Mouse (Mus musculus): ENCODE measurements around the gene Ces1f. TPM values are rescaled to one million over a fixed set of nuclear protein-coding genes. Genes with fewer than 3 reads are reported as not detected.

Ces1f gene
- total RNA-seq, 2 experiments from 2014 or later: not detected

DNA sequence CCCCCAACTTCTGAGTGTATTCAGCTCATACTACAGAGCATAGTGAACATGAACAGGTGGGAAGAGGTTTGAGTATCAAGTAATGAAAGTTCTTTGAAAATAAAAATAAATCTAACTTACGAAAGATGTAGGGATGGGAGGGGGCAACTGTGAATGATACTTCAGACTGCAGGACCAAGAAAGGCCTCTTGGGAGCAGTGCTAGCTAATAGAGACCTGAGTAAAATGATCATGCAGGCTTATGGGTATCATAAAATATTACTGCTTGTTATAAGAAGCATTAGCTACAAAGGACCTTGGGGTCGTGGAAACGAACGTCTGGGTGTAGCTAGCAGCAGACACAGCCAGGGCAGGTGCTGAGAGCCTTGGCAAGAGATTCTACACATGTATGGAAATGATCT is 61.7 kb downstream of the Ces1f start:
- DNase-seq (ENCODE audit: low spot score in 2 of 2): no peak
- intact Hi-C loops (cut with DNase I): loop anchor here (2.0 kb wide), 1 partner anchor 181 kb away; no protein-coding TSS in a partner anchor

DNA sequence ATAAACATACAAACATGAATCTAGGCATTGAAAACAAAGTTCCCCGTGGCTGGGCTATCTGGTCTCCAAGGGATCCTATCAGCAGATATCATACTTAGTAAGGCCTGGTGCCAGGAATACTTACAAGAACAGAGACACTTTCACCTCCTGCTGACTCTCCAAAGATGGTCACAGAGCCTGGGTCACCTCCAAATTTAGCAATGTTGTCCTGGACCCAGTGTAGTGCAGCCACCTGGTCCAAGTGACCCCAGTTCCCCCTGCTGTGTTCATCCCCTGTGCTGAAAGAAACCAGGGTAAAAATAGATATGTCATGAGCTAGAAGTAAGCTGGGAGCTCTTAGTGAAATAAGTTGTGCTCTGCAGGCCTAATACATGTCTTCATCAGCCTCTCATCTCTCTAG is 62.2 kb downstream of the Ces1f start:
- intact Hi-C loops (cut with DNase I): no loop called here

GRCm38 (mm10) chr8:93211091-93211490 is 68.5 kb downstream of the Ces1f start:
- DNase-seq (ENCODE audit: low spot score in 2 of 2): no peak
- intact Hi-C loops (cut with DNase I): no loop called here

More for the DNA sequence above, 62.2 kb downstream of the Ces1f start:
- no peak for DNase-seq (ENCODE audit: low spot score in 2 of 2)

Other genes starting within 250 kb of the Ces1f start
- gene Ces1a, start 231.6 kb downstream of the Ces1f start, total RNA-seq (2021): under 1 TPM; 0.43 to 0.53 TPM
- gene Ces1b, start 199.7 kb downstream of the Ces1f start, total RNA-seq (2021): not detected
- gene Ces1c, start 148.5 kb downstream of the Ces1f start, total RNA-seq (2021): not detected
- gene Ces1d, start 81.9 kb downstream of the Ces1f start, total RNA-seq (2021): not detected
- gene Ces1e, start 50.1 kb downstream of the Ces1f start, total RNA-seq (2021): not detected
- gene Ces1g, start 57.6 kb upstream of the Ces1f start, total RNA-seq (2021): not detected
- gene Ces1h, start 100.0 kb upstream of the Ces1f start, total RNA-seq (2021): not detected